Mouse (Mus musculus) mouse embryonic stem cell (cell line): Measurements from ENCODE around the gene Cd5.

Experiments
- in situ Hi-C, 2 experiments: fragments of 300-500 bp; cut with MboI; formaldehyde crosslinking; loops; 1 replicate in 1 of 2; 3 replicates in 1 of 2; pipeline ENCODE4 v1.14.3; 2019 to 2020; ENCODE audit warnings: low sequenced_read_pairs in 2 of 2, low pct_unique_long_range_greater_than_20kb in 1 of 2, mixed read lengths in 1 of 2; ENCODE audit not compliant: unreplicated experiment in 1 of 2

The Cd5 gene

GRCm38 (mm10) chr19:10735861-10736260 is 2.9 kb downstream of the Cd5 start:
- in situ Hi-C loops: no loop called here

DNA sequence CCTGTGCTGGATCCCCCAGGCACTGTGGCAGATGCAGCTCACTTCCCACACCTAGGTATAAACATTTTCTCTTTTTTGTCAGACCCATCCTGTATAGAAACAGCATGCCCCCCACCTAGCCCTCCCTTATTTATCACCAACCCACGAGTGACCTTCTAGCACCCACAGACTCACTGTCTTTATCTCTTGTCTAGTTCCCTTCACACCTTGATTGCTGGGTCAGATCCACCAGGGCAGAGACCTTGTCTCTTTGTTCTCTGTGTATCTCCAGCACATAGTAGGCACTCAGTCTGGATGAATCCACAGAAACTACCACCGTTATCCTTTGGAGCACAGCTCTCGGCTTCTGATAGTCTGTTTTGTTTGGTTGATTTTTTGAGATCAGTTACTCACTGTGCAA is 3.7 kb downstream of the Cd5 start:
- in situ Hi-C loops: no loop called here

DNA sequence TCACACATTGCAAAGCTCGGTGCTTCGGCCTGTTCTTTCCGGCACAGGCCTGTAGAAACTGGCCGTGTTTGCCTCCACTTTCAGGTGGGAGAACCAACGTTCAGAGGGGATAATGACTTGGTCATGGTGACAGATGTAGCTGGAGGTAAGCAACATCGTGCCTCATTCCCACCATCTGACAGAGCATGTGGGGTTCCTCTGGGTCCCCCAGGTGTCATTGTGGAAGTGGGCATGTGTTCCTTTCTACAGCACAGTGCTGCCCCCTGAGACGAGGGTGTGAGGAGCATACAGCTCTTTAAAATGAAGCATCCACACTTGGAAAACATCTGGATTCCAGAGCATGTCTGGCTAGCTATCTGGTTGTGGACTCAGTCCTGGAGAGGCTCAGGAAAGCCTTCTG is 4.2 kb downstream of the Cd5 start:
- in situ Hi-C loops: no loop called here

- in situ Hi-C loops: no loop called here
Measured at GRCm38 (mm10) chr19:10733501-10734127, 5.2 kb downstream of the Cd5 start.

GRCm38 (mm10) chr19:10732741-10733140 is 6.1 kb downstream of the Cd5 start:
- in situ Hi-C loops: no loop called here

- in situ Hi-C loops: no loop called here
Measured at GRCm38 (mm10) chr19:10731975-10732374, 6.8 kb downstream of the Cd5 start.

GRCm38 (mm10) chr19:10730469-10730868 is 8.3 kb downstream of the Cd5 start:
- in situ Hi-C loops: no loop called here

DNA sequence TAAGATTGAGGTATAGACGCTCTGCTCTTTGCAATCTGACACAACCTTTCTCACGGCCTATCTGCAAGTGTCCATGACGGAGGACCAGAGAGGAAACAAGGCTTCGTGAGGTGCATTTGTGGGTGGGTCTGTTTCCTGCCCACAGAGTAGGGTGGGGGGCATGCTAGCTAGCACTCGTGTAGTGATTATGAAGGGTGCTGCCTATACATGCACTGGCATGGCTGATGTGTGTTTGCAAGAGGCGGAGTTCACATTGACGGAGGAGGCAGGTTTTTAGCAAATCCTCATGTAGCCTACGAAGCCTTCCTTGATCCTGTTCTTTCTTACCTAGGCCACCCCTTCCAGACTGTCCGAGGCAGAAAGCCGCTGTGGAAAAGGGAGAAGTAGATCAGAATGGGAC is 8.9 kb downstream of the Cd5 start:
- in situ Hi-C loops: no loop called here

DNA sequence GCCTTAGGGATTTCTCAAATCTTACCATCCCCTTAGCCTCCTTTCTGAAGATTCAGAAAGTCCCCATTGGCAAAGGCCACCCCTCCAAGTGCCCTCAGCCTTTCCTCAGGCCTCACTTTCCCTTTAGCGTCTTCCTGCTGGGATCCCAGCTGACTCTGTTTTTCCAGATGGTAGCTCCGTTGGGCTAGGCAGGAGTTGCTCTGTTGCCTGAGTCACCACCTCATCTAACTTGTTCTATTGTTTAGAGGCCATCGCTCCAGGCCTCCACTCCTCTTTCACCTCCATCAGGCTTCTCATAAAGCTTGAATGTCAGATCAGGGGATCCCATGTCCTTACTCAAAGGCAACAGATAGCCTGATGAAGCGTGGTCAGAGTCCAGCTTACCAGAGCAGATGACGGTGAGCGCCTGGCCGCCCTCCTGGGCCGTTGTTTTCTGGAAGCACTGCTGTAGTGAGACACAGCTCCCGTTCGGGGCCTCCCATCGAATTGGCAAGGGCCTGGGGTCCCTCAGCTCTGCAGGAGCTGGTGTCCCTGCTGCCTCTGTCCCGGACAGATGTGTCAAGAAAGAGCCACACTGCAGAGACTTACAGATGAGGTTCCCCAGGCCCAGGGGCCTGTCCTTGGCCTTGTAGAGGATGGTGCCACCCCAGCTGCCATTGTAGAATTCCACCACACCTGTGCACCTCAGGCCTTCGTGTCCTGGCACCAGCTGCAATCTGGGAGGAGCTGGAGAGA is 14.0 kb downstream of the Cd5 start:
- in situ Hi-C loops: no loop called here

DNA sequence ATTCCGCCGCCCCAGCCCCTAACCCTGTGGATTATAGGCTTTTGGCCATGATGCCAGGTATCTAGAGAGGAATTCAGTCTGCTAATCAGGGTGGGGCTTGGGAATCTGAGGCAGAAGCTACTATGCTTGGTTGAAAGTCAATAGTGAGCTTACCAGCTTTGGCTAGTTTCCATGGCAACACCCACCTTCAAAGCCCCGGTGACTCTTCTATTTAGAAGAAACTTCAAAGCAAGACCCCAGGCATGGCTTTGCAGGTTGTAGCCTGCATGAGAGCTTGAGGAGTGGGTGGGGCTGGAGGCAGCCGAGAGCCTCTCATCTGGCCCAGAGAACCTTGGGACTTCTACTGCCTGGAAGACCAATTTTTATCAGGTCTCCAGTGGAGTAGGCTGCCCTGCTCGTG is 15.2 kb downstream of the Cd5 start:
- in situ Hi-C loops: no loop called here

GRCm38 (mm10) chr19:10723084-10723483 is 15.7 kb downstream of the Cd5 start:
- in situ Hi-C loops: no loop called here

GRCm38 (mm10) chr19:10721064-10721463 is 17.7 kb downstream of the Cd5 start:
- in situ Hi-C loops: no loop called here

DNA sequence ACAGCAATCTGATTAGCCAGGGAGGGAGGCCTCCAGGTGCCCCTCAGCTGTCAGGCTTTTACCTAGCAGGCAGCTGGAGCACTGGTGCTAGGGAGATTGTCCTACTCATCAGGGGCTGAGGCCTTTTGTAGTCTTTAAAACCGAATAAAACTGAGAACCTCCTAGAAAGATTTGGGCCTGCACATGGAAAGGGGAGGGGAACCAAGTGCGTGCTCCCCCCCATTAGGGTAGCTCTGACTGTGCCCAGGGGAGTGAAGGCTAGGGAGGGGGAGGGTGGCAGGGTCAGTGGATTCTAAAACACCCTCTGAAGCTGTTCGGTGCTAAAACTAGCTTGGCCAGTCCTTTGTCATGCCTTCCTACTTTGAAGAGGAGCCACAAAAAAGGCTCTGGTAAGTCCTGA is 18.3 kb downstream of the Cd5 start:
- in situ Hi-C loops: no loop called here

DNA sequence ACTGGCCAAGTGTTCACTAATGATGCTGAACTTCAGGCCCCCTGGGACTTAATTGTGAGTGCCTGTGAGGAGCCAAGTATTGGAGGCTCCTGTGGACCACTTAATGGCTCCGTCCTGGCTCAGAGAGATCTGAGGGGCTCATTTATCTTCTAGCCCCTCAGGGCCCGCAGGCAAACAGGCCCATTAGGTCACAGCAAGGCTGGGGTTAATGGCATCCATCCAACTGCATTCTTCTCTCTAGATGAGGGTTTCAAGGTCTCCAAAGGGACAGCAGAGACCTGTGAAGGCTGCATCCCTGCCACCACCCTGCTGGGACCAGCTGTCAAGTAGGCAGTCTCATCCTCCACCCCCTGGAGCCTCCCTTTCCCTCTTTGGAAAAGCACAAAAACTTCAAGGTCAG is 19.1 kb downstream of the Cd5 start:
- in situ Hi-C loops: loop anchor here in 1 of 2 experiments (10.0 kb wide), 1 partner anchor 235 kb away; no protein-coding TSS in a partner anchor

- in situ Hi-C loops: loop anchor here in 1 of 2 experiments (10.0 kb wide), 1 partner anchor 236 kb away; no protein-coding TSS in a partner anchor
Measured at GRCm38 (mm10) chr19:10718251-10718775, 20.5 kb downstream of the Cd5 start.

GRCm38 (mm10) chr19:10715476-10715875 is 23.3 kb downstream of the Cd5 start:
- in situ Hi-C loops: loop anchor here in 1 of 2 experiments (10.0 kb wide), 1 partner anchor 239 kb away; no protein-coding TSS in a partner anchor

- in situ Hi-C loops: loop anchor here in 1 of 2 experiments (10.0 kb wide), 1 partner anchor 240 kb away; no protein-coding TSS in a partner anchor
Measured at GRCm38 (mm10) chr19:10714682-10715475, 23.9 kb downstream of the Cd5 start.

- in situ Hi-C loops: loop anchor here in 1 of 2 experiments (10.0 kb wide), 1 partner anchor 241 kb away; no protein-coding TSS in a partner anchor
Measured at GRCm38 (mm10) chr19:10714168-10714567, 24.6 kb downstream of the Cd5 start.

GRCm38 (mm10) chr19:10713551-10713950 is 25.3 kb downstream of the Cd5 start:
- in situ Hi-C loops: loop anchor here in 1 of 2 experiments (10.0 kb wide), 1 partner anchor 241 kb away; no protein-coding TSS in a partner anchor
